Mouse (Mus musculus) olfactory bulb, adult 2 months (tissue): ENCODE data around the gene 1700018F24Rik.
"Not testable (repeated sequence)": the region's sequence is repeated elsewhere in the genome, so short reads cannot be mapped to it uniquely, and the experiment has no call there.

ENCODE experiments used
- CTCF ChIP-seq: fragments of 200-500 bp; IDR thresholded peaks from 2 replicates; pipeline ENCODE4 v1.5.1; 2012; ENCODE audit warnings: low read depth, mild to moderate bottlenecking, low read length, moderate library complexity; ENCODE audit not compliant: insufficient read depth
- POLR2A ChIP-seq: fragments of 200-500 bp; IDR thresholded peaks from 2 replicates; pipeline ENCODE4 v1.6.1; 2012; ENCODE audit warnings: mild to moderate bottlenecking, low read depth, low read length, moderate library complexity; ENCODE audit not compliant: insufficient read depth

GRCm38 (mm10) chr5:145054187-145054586, 11.4 kb downstream of the 1700018F24Rik start:
- TF ChIP-seq POLR2A, CTCF: not testable (repeated sequence)
